Mouse (Mus musculus): ENCODE data around the gene Hpca. TPM values are rescaled to one million over a fixed set of nuclear protein-coding genes. Genes with fewer than 3 reads are reported as not detected.

Hpca gene
- total RNA-seq, 2 experiments from 2014 or later: not detected

GRCm38 (mm10) chr4:129067638-129068415, 54.0 kb downstream of the Hpca start:
- intact Hi-C loops (cut with DNase I): no loop called here
- DNase-seq: no peak

GRCm38 (mm10) chr4:129065688-129066236, 56.1 kb downstream of the Hpca start:
- intact Hi-C loops (cut with DNase I): no loop called here

GRCm38 (mm10) chr4:129062281-129063075, 59.4 kb downstream of the Hpca start:
- no peak for DNase-seq

More at GRCm38 (mm10) chr4:129065688-129066236, 56.1 kb downstream of the Hpca start:
- no peak for DNase-seq

More at GRCm38 (mm10) chr4:129062281-129063075, 59.4 kb downstream of the Hpca start:
- intact Hi-C loops (cut with DNase I): no loop called here

Other genes starting within 250 kb of the Hpca start
- 1 to 10 TPM; 1.5 to 2.1 TPM for gene Trim62, start 238.5 kb downstream of the Hpca start, total RNA-seq (2021)
- gene Azin2, start 159.6 kb downstream of the Hpca start, total RNA-seq (2021): 1 to 10 TPM; 2.4 to 3.0 TPM
- 10 to 100 TPM; 67.6 to 71.0 TPM for gene Ak2, start 130.1 kb downstream of the Hpca start, total RNA-seq (2021)
- gene Rnf19b, start 63.8 kb downstream of the Hpca start, total RNA-seq (2021): 10 to 100 TPM; 24.3 to 27.2 TPM
- gene Tmem54, start 16.5 kb downstream of the Hpca start, total RNA-seq (2021): not detected
- gene Fndc5, start 15.0 kb upstream of the Hpca start, total RNA-seq (2021): 100 to 1,000 TPM; 324 to 341 TPM
- 10 to 100 TPM; 11.3 to 15.7 TPM for gene S100pbp, start 67.7 kb upstream of the Hpca start, total RNA-seq (2021)
- gene Yars, start 67.7 kb upstream of the Hpca start, total RNA-seq (2021): 10 to 100 TPM; 26.3 to 31.0 TPM
- gene C77080, start 139.4 kb upstream of the Hpca start, total RNA-seq (2021): 1 to 10 TPM; 3.5 to 3.6 TPM
- 10 to 100 TPM; 15.8 to 17.1 TPM for gene Sync, start 165.6 kb upstream of the Hpca start, total RNA-seq (2021)
- gene Rbbp4, start 213.3 kb upstream of the Hpca start, total RNA-seq (2021): 10 to 100 TPM; 70.5 to 80.8 TPM
- gene Zbtb8os, start 213.7 kb upstream of the Hpca start, total RNA-seq (2021): 10 to 100 TPM; 22.9 to 27.1 TPM